Mouse (Mus musculus) kidney, embryonic 15.5 days (tissue): Measurements from ENCODE around the gene Sumf1. TPM values are rescaled to one million over a fixed set of nuclear protein-coding genes. Genes with fewer than 3 reads are reported as not detected.

Experiments used
- ATAC-seq: fragments of 200-750 bp; cut with Nextera tagmentation; replicated peaks from 2 replicates; pipeline ENCODE4 v1.8.0; 2017; ENCODE audit warnings: moderate TSS enrichment; ENCODE audit not compliant: low FRiP score
- H3K27ac ChIP-seq: fragments of 300-500 bp; sonication (generic); 2 replicates; pipeline ENCODE4 v1.5.1; 2015; ENCODE audit warnings: mild to moderate bottlenecking, inconsistent platforms
- H3K27me3 ChIP-seq: fragments of 300-500 bp; sonication (generic); 2 replicates; pipeline ENCODE4 v1.6.1; 2015; ENCODE audit warnings: inconsistent platforms
- H3K36me3 ChIP-seq: fragments of 300-500 bp; sonication (generic); 2 replicates; pipeline ENCODE4 v1.6.1; 2015; ENCODE audit warnings: inconsistent platforms
- H3K4me1 ChIP-seq: fragments of 300-500 bp; sonication (generic); 2 replicates; pipeline ENCODE4 v1.6.1; 2015; ENCODE audit warnings: inconsistent platforms
- H3K4me2 ChIP-seq: fragments of 300-500 bp; sonication (generic); 2 replicates; pipeline ENCODE4 v1.6.1; 2015; ENCODE audit warnings: moderate library complexity, mild to moderate bottlenecking, inconsistent platforms
- H3K4me3 ChIP-seq: fragments of 300-500 bp; sonication (generic); replicated peaks from 2 replicates; pipeline ENCODE4 v1.5.1; 2015; ENCODE audit warnings: mild to moderate bottlenecking, inconsistent platforms
- H3K9ac ChIP-seq: fragments of 300-500 bp; sonication (generic); 2 replicates; pipeline ENCODE4 v1.6.1; 2015; ENCODE audit warnings: mild to moderate bottlenecking, inconsistent platforms
- H3K9me3 ChIP-seq: fragments of 300-500 bp; sonication (generic); replicated peaks from 2 replicates; pipeline ENCODE4 v1.6.1; 2016; ENCODE audit warnings: inconsistent platforms
- WGBS: fragments of 180-500 bp; shearing (Covaris S2); methylation state at CpG from one replicate; pipeline ENCODE4 v1.1.7; 2015; ENCODE audit warnings: mixed read lengths; 5-methylcytosine and 5-hydroxymethylcytosine counted together
- polyA plus RNA-seq: library from polyadenylated mRNA; unstranded; fragments of >200 nt; fragmentation: Nextera tagmentation; extraction: Ambion mirVana; gene quantifications from 2 replicates; pipeline ENCODE4 v1.2.1, GENCODE M21; 2015

Sumf1 gene
- polyA plus RNA-seq, 1 experiment from 2014 or later, result 25.3 TPM

- H3K36me3 ChIP-seq, result peaks cover 4% of the 10 kb centered on the region; the same call in 1 of the 2 replicates
These were observed 37.1 kb upstream of the Sumf1 start for GRCm38 (mm10) chr6:108222435-108222834.

DNA sequence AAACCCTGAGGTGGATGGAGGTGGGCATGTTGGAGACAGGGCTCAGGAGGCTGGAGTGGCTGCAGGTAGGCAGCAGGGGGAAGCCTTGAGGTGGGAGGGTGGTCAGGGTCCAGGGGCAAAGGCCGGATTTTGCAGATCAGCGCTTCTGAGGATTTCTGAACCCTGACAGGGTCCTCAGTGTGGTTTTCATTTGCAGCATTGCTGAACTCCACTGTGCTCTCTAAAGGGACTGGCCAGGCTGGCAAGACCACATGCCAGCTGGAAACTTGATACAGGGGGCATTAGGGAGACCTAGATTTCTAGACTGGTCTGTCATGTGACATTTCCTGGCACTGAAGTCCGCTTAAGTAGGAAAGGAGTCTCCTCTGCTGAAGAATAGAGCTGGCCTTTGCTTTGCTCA is 32.6 kb upstream of the Sumf1 start:
- Histone ChIP-seq H3K4me3 (no peak overlapping the region), H3K27ac (no peak overlapping the region), H3K9me3 (no peaks in the 10 kb centered on the region), H3K4me2 (no peak overlapping the region), H3K4me1 (peaks cover 34% of the 10 kb centered on the region), H3K27me3 (no peaks in the 10 kb centered on the region), H3K9ac (no peak overlapping the region), H3K36me3 (peaks cover 9% of the 10 kb centered on the region; the same call in 1 of the 2 replicates)
- no peak for ATAC-seq
- WGBS, result 82% methylated on average over 3 of the region's 3 CpGs

More at GRCm38 (mm10) chr6:108222435-108222834, 37.1 kb upstream of the Sumf1 start:
- Histone ChIP-seq H3K9me3 (no peaks in the 10 kb centered on the region), H3K4me3 (no peak overlapping the region), H3K27me3 (no peaks in the 10 kb centered on the region), H3K4me2 (no peak overlapping the region), H3K4me1 (peaks cover 25% of the 10 kb centered on the region), H3K9ac (no peak overlapping the region), H3K27ac (no peak overlapping the region)
- no peak for ATAC-seq
- WGBS, result 69% methylated on average over 5 of the region's 5 CpGs

- 92% methylated on average over 8 of the region's 8 CpGs for WGBS
- H3K9ac ChIP-seq, result no peak overlapping the region
These were observed 31.4 kb upstream of the Sumf1 start for GRCm38 (mm10) chr6:108216832-108217231.

GRCm38 (mm10) chr6:108216091-108216490 is 30.7 kb upstream of the Sumf1 start:
- ATAC-seq, result no peak
- H3K4me3 ChIP-seq, result no peak overlapping the region
- H3K4me1 ChIP-seq, result peaks cover 39% of the 10 kb centered on the region
- H3K36me3 ChIP-seq, result peaks cover 6% of the 10 kb centered on the region; the same call in 1 of the 2 replicates
- no peak overlapping the region for H3K27ac ChIP-seq
- H3K4me2 ChIP-seq, result peak overlapping the region; percentile 87; the same call in 1 of the 2 replicates
- 66% methylated on average over 5 of the region's 5 CpGs for whole genome bisulfite sequencing
- no peaks in the 10 kb centered on the region for H3K27me3 ChIP-seq
- no peak overlapping the region for H3K9ac ChIP-seq
- no peaks in the 10 kb centered on the region for H3K9me3 ChIP-seq

More at GRCm38 (mm10) chr6:108216832-108217231, 31.4 kb upstream of the Sumf1 start:
- no peak for ATAC-seq
- Histone ChIP-seq H3K27me3 (no peaks in the 10 kb centered on the region), H3K4me2 (no peak overlapping the region), H3K36me3 (peaks cover 9% of the 10 kb centered on the region; the same call in 1 of the 2 replicates), H3K4me1 (peaks cover 36% of the 10 kb centered on the region), H3K9me3 (no peaks in the 10 kb centered on the region), H3K27ac (no peak overlapping the region), H3K4me3 (no peak overlapping the region)

DNA sequence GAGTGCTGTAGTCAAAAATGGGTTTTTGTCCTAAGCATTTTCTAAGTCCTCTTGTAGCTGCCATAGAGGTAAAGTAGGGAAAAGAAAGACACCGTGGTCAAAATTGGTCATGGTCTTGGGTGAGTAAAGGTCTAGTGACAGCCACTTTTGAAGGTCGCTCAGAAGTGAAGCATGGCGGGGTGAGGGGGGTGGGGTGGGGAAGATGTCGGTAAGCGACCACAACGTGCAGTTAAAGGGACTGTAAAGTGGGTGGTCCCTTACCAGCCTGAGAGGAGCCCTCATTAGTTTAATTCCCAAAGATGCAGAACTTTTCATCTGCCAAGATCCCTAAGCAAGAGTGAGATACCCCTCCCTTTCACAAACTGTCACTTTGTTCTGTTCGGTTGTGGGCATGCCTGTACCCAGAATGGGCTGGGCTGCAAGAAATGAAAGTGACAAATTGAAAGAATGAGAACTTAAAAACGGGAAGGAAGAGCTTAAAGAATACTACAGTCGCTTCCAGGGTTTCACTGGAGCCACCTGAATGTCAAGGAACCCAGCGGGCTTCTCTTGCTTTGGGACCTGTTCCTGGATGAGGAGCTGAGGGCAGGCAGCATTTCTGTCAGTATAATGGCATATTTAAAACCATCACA is 29.0 kb upstream of the Sumf1 start:
- Histone ChIP-seq H3K4me2 (peak overlapping the region; percentile 87), H3K9ac (peak overlapping the region; percentile 77), H3K27me3 (no peaks in the 10 kb centered on the region), H3K4me1 (peaks cover 42% of the 10 kb centered on the region), H3K9me3 (no peaks in the 10 kb centered on the region), H3K4me3 (peak overlapping the region; percentile 91), H3K27ac (no peak overlapping the region), H3K36me3 (peaks cover 5% of the 10 kb centered on the region; the same call in 1 of the 2 replicates)
- WGBS, result 11% methylated on average over 10 of the region's 10 CpGs
- no peak for ATAC-seq

DNA sequence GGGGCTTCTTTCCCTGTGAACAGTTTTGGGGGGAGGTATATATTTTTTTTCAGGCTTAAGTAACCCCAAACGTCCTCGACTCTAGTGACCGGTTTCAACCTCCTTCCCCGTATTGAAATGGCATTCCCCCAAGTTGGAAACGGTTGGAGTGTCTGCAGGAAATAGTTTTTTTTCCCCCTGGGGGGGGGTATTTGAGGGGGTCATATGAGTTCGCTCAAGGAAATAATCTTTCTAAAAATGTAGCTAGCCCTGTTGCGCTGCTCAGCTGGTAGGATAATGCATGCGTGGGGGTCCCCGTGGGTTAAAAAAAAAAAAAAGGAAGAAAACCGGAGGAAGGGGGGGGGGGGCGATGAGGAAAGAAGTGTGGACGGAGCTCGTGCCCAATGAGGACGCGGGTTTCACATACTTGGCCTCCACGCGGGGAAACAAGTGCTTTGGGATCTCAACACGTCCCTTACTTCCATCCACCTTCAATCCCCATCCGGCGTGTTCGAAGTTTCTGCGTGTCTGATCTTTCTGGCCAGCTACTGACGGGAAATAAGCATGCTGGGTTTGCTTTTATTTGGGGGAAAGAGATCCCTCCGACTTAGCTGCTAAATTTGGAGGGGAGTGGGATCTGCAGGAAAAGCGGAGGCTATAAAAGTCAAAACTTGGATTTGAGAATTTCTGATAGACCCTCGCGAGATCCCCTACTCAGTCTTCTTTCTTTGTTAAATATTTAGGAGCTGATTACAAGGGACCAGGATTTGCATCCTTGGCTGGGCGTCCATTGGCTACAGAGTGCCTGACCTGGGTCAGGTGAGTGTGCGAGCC is 28.3 kb upstream of the Sumf1 start:
- WGBS, result under 1% methylated on average over 28 of the region's 29 CpGs
- peak overlapping the region; percentile 77 for H3K9ac ChIP-seq
- H3K4me3 ChIP-seq, result peak overlapping the region; percentile 91
- peaks cover 42% of the 10 kb centered on the region for H3K4me1 ChIP-seq
- no peak; the same call in 1 of the 2 replicates for ATAC-seq
- H3K27ac ChIP-seq, result peak overlapping the region; percentile 84
- H3K36me3 ChIP-seq, result peaks cover 5% of the 10 kb centered on the region; the same call in 1 of the 2 replicates
- H3K9me3 ChIP-seq, result no peaks in the 10 kb centered on the region
- peak overlapping the region; percentile 87 for H3K4me2 ChIP-seq
- H3K27me3 ChIP-seq, result no peaks in the 10 kb centered on the region

- peak within 1 kb of the TSS; percentile 77 for H3K9ac ChIP-seq
- peaks cover 5% of the 10 kb centered on the region; the same call in 1 of the 2 replicates for H3K36me3 ChIP-seq
- H3K4me3 ChIP-seq, result peak within 1 kb of the TSS; percentile 91
- under 1% methylated on average over 27 of the region's 27 CpGs for WGBS
- H3K27ac ChIP-seq, result peak within 1 kb of the TSS; percentile 84
- H3K9me3 ChIP-seq, result no peaks in the 10 kb centered on the region
- peaks cover 38% of the 10 kb centered on the region for H3K4me1 ChIP-seq
- H3K4me2 ChIP-seq, result peak within 1 kb of the TSS; percentile 87
- no peaks in the 10 kb centered on the region for H3K27me3 ChIP-seq
- ATAC-seq, result peak; percentile 100
These were observed 27.5 kb upstream of the Sumf1 start, which contains the start of gene Itpr1 for GRCm38 (mm10) chr6:108212881-108213295. Gene Itpr1, plus strand, starts transcription at chr6:108213096.

DNA sequence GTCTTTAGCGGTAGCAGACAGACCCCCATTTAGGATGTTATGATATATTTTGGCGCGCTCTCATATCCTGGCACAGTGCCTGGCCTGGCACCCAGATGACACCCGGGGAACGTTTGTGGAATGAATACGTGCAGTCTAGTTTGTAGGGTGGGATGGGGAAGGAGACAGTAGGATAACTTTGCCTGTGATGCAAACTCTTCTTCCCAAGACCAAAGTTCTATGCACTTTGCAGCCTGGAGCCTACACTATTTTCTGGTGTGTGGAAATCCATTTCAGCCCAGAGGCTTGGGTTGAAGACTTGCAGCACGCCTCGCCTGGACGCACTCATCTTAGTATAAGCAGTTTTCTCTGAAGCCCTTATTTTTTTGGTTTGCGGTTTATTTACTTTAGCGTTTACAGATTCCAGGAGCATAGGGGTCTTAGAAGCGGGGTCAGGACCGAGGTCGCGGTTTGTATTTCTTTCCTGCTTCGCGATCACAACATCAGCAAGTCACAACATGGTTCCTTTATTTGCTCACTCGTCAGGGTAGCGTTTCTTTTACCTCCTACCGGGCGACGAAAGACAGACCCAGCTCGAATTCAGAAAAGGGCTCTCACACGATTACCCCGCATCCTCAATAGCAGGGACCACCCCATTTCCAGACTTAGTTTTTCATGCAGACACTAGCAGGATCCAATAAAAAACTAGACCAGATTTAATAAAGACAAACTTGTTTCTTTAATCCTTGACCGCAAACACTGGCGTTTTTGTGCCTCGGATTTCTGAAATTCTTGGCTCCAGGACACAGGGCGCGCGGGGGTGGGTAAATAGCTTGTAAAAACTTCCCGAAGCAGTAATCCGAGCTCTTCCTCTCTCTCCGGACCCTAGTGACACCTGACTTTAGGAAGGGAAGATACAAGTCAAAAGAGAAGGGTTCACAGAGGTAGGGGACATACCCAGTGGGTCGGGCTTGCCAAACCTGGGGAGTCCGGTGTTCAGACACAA is 26.8 kb upstream of the Sumf1 start:
- no peaks in the 10 kb centered on the region for H3K27me3 ChIP-seq
- peak overlapping the region; percentile 91 for H3K4me3 ChIP-seq
- H3K9ac ChIP-seq, result peak overlapping the region; percentile 53
- peak overlapping the region; percentile 84 for H3K27ac ChIP-seq
- WGBS, result 8% methylated on average over 36 of the region's 36 CpGs
- H3K4me1 ChIP-seq, result peaks cover 35% of the 10 kb centered on the region
- peak; percentile 24 for ATAC-seq
- H3K9me3 ChIP-seq, result no peaks in the 10 kb centered on the region
- peak overlapping the region; percentile 87 for H3K4me2 ChIP-seq
- H3K36me3 ChIP-seq, result peaks cover 5% of the 10 kb centered on the region; the same call in 1 of the 2 replicates

- 77% methylated on average over 5 of the region's 5 CpGs for WGBS
- peak overlapping the region; percentile 66 for H3K27ac ChIP-seq
- no peak for ATAC-seq
- H3K36me3 ChIP-seq, result no peaks in the 10 kb centered on the region
- no peaks in the 10 kb centered on the region for H3K27me3 ChIP-seq
- H3K9me3 ChIP-seq, result no peaks in the 10 kb centered on the region
- peaks cover 12% of the 10 kb centered on the region for H3K4me1 ChIP-seq
- H3K4me2 ChIP-seq, result no peak overlapping the region
- no peak overlapping the region for H3K4me3 ChIP-seq
- no peak overlapping the region for H3K9ac ChIP-seq
These were observed 21.7 kb upstream of the Sumf1 start for GRCm38 (mm10) chr6:108206914-108207566.

DNA sequence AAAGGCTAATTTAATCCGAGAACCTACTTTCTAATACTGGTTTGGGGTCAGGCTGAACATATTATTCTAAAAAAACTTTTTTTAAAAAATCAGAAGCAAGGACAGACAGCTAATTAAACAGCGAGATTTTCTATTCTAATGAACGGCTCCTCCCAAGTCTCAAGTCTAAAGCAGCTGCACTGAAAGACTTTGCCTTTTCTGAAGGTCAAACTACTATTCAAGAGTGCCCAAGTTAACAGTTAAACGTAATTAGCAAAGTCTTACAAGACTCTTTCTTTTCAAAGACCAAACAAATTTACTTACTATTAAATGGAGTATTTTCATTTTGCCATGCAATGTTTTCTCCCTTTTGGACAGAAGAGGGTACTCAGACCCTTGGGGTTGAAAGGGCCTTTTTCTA is 20.8 kb upstream of the Sumf1 start:
- H3K27me3 ChIP-seq, result no peaks in the 10 kb centered on the region
- H3K4me3 ChIP-seq, result no peak overlapping the region
- H3K9me3 ChIP-seq, result no peaks in the 10 kb centered on the region
- H3K36me3 ChIP-seq, result no peaks in the 10 kb centered on the region
- H3K4me1 ChIP-seq, result peaks cover 3% of the 10 kb centered on the region; the same call in 1 of the 2 replicates
- 84% methylated on average over 4 of the region's 4 CpGs for WGBS
- no peak for ATAC-seq
- no peak overlapping the region for H3K27ac ChIP-seq
- no peak overlapping the region for H3K9ac ChIP-seq
- H3K4me2 ChIP-seq, result no peak overlapping the region

GRCm38 (mm10) chr6:108204322-108204721 is 18.9 kb upstream of the Sumf1 start:
- no peaks in the 10 kb centered on the region for H3K27me3 ChIP-seq
- WGBS, result 85% methylated on average over 2 of the region's 2 CpGs
- no peaks in the 10 kb centered on the region for H3K9me3 ChIP-seq
- no peak overlapping the region for H3K4me3 ChIP-seq
- no peaks in the 10 kb centered on the region for H3K36me3 ChIP-seq
- H3K9ac ChIP-seq, result no peak overlapping the region
- H3K4me1 ChIP-seq, result no peaks in the 10 kb centered on the region
- ATAC-seq, result no peak
- H3K27ac ChIP-seq, result no peak overlapping the region
- no peak overlapping the region for H3K4me2 ChIP-seq
